Mouse (Mus musculus) forebrain, postnatal 0 days (tissue): ENCODE data around the gene Klk1b4. TPM values are rescaled to one million over a fixed set of nuclear protein-coding genes. Genes with fewer than 3 reads are reported as not detected.
"Not testable (repeated sequence)": the region's sequence is repeated elsewhere in the genome, so short reads cannot be mapped to it uniquely, and the experiment has no call there.

ENCODE experiments used
- ATAC-seq: fragments of 200-750 bp; cut with Nextera tagmentation; 2 replicates; pipeline ENCODE4 v1.8.0; 2017; ENCODE audit warnings: mild to moderate bottlenecking, moderate library complexity
- DNase-seq: peaks from one replicate; pipeline ENCODE4 v3.0.0-alpha.2; 2015
- H3K27ac ChIP-seq: fragments of 300-500 bp; sonication (generic); 2 replicates; pipeline ENCODE4 v1.5.1; 2014; ENCODE audit warnings: low read depth, mild to moderate bottlenecking, antibody characterized with exemption, low read length, moderate library complexity, mixed read lengths
- H3K27me3 ChIP-seq: fragments of 300-500 bp; sonication (generic); 2 replicates; pipeline ENCODE4 v1.6.1; 2014; ENCODE audit warnings: mild to moderate bottlenecking, low read length, mixed read lengths; ENCODE audit not compliant: insufficient read depth
- H3K36me3 ChIP-seq: fragments of 300-500 bp; sonication (generic); 2 replicates; pipeline ENCODE4 v1.6.1; 2014; ENCODE audit warnings: mild to moderate bottlenecking, moderate library complexity; ENCODE audit not compliant: insufficient read depth
- H3K4me1 ChIP-seq: fragments of 300-500 bp; sonication (generic); 2 replicates; pipeline ENCODE4 v1.6.1; 2014; ENCODE audit warnings: antibody characterized with exemption; ENCODE audit not compliant: insufficient read depth
- H3K4me2 ChIP-seq: fragments of 300-500 bp; sonication (generic); 2 replicates; pipeline ENCODE4 v1.6.1; 2014; ENCODE audit warnings: low read depth, mild to moderate bottlenecking, moderate library complexity
- H3K4me3 ChIP-seq: fragments of 300-500 bp; sonication (generic); 2 replicates; pipeline ENCODE4 v1.5.1; 2014; ENCODE audit warnings: low read depth, low read length, mixed read lengths
- H3K9ac ChIP-seq: fragments of 300-500 bp; sonication (generic); 2 replicates; pipeline ENCODE4 v1.6.1; 2014; ENCODE audit warnings: mild to moderate bottlenecking
- H3K9me3 ChIP-seq: fragments of 300-500 bp; sonication (generic); 2 replicates; pipeline ENCODE4 v1.6.1; 2016; ENCODE audit warnings: low read length
- CTCF ChIP-seq: sonication (generic); IDR thresholded peaks from 2 replicates; pipeline ENCODE4 v1.5.1; 2016; ENCODE audit warnings: antibody characterized with exemption, control low read depth, low read depth
- WGBS: fragments of 180-500 bp; shearing (Covaris S2); extraction: QIAGEN DNeasy Blood & Tissue Kit; methylation state at CpG from one replicate; pipeline ENCODE4 v1.1.7; 2014; 5-methylcytosine and 5-hydroxymethylcytosine counted together
- polyA plus RNA-seq: library from polyadenylated mRNA; unstranded; fragments of >200 nt; fragmentation: Nextera tagmentation; extraction: Ambion mirVana; gene quantifications from 2 replicates; pipeline ENCODE4 v1.2.1, GENCODE M21; 2015
- total RNA-seq: library from RNA; depleted of rRNA; stranded (reverse); fragments of >200 nt; gene quantifications from 2 replicates; pipeline ENCODE4 v1.2.3, GENCODE M21; 2014

Gene Klk1b4
- total and polyA plus RNA-seq, 2 experiments from 2014 or later: not detected

DNA sequence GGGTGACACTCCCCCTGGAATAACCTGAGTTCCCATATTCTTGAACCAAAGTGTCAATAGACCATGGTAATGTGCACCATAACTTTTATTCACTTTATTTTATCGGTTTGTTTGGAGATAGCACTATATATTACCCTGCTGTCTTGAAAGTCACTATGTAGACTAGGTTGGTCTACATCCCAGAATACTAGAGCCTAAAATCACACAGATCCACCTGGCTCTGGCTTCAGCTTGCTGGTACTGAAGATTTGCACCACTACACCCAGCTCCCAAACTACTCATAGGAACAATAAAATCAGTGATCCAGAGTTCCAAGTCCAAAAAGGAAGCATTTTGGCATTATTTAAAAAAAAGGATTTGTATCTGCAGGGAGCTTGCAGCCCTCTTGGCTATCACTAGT, 8.4 kb downstream of the Klk1b4 start, which contains the start of gene Klk1b5:
Gene Klk1b5 (plus strand): TSS at position 301 of the 400 bp plus-strand sequence.
- WGBS: 79% methylated on average over 1 of the region's 1 CpGs
- no peaks in the 10 kb centered on the region for H3K27me3 ChIP-seq
- H3K4me3 ChIP-seq: no peak within 1 kb of the TSS
- no peak for TF ChIP-seq CTCF
- no peak for DNase-seq
- no peaks in the 10 kb centered on the region for H3K9me3 ChIP-seq
- ATAC-seq: no peak
- H3K4me2 ChIP-seq: no peak within 1 kb of the TSS
- no peaks in the 10 kb centered on the region for H3K4me1 ChIP-seq
- no peak within 1 kb of the TSS for H3K9ac ChIP-seq
- no peaks in the 10 kb centered on the region for H3K36me3 ChIP-seq
- H3K27ac ChIP-seq: no peak within 1 kb of the TSS

DNA sequence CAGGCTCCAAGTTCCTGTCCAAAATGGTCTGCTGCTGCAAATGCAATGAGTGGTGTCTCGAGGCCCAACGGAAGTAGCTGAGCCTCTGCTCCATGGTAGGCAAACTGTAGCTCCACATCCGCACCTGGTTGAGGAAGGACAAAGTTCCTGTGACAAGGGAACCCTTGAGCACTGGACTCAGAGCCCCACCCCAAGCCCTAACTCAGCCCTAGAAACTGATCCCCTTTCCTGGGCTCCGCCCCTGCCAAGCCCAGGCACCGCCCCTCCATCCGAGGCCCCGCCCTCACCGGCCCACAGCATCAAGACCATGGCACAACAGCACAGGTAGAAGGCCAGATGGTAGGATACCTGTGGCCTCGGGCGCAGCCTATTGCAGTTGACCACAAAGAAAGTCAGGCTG, 14.4 kb downstream of the Klk1b4 start:
- H3K9me3 ChIP-seq, H3K4me1 ChIP-seq, ATAC-seq, H3K27me3 ChIP-seq, H3K4me3 ChIP-seq, DNase-seq, H3K27ac ChIP-seq, H3K36me3 ChIP-seq, H3K9ac ChIP-seq, H3K4me2 ChIP-seq: not testable (repeated sequence)
- WGBS: 85% methylated on average over 8 of the region's 10 CpGs

- not testable (repeated sequence) for ATAC-seq, H3K27me3 ChIP-seq, H3K4me1 ChIP-seq, H3K9me3 ChIP-seq, H3K9ac ChIP-seq, H3K4me3 ChIP-seq, DNase-seq, H3K27ac ChIP-seq, H3K4me2 ChIP-seq, H3K36me3 ChIP-seq
- 77% methylated on average over 6 of the region's 6 CpGs for WGBS
Observed at GRCm38 (mm10) chr7:44222335-44222734, 15.1 kb downstream of the Klk1b4 start.

DNA sequence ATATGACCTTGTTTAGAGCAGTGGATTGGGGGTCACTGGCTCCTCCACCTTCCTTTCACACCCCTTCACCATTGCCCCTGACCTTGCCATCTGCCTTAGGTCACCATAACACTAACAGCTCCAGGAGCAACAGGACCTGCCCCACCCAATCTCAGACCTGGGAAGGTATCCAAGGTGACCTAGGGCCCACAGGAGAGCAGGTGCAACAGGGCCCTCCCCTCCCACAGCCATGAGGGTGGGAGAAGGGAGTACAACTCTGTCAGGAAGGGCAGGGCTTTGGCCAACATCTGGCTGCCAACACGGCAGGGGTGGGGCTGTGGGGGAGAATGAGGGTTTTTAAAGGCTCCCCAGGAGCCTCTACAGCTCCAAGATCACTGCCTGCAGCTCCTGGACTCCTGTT, 17.8 kb downstream of the Klk1b4 start, which contains the start of gene Klk1:
Gene Klk1 (plus strand): TSS at position 285 of the 400 bp plus-strand sequence.
- Histone ChIP-seq H3K36me3 (no peaks in the 10 kb centered on the region), H3K27ac (no peak within 1 kb of the TSS), H3K4me2 (no peak within 1 kb of the TSS), H3K9ac (no peak within 1 kb of the TSS), H3K27me3 (no peaks in the 10 kb centered on the region), H3K4me1 (no peaks in the 10 kb centered on the region), H3K9me3 (no peaks in the 10 kb centered on the region), H3K4me3 (no peak within 1 kb of the TSS)
- DNase-seq: no peak
- ATAC-seq: no peak
- 44% methylated on average over 1 of the region's 1 CpGs for WGBS
- no peak for TF ChIP-seq CTCF

DNA sequence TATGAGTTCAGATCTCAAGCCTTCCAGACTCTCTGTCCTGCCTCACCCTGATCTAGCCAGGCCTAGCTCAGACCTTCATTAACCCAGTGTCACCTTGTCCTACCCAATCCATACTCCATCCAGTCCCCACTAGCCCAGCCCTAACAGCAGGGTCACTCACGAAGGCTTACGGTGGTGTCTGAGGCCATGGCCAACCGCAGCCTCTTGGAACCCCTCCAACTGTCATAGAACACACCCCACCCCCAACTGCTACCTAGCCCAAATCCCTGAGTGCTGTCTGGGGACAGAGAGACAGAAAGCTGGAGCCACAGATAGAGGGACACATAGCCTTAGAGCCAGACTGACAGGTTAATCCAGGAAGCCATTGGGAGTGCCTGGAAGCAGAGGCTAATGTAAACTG, 28.7 kb downstream of the Klk1b4 start, which contains the start of gene Gm36864:
Gene Gm36864 (plus strand): TSS at position 269 of the 400 bp plus-strand sequence.
- DNase-seq: no peak
- H3K4me1 ChIP-seq: no peaks in the 10 kb centered on the region
- 79% methylated on average over 3 of the region's 3 CpGs for WGBS
- H3K27me3 ChIP-seq: no peaks in the 10 kb centered on the region
- no peak within 1 kb of the TSS for H3K9ac ChIP-seq
- TF ChIP-seq CTCF: no peak
- no peak for ATAC-seq
- no peak within 1 kb of the TSS for H3K4me2 ChIP-seq
- no peaks in the 10 kb centered on the region for H3K9me3 ChIP-seq
- no peak within 1 kb of the TSS for H3K27ac ChIP-seq
- H3K4me3 ChIP-seq: no peak within 1 kb of the TSS
- H3K36me3 ChIP-seq: no peaks in the 10 kb centered on the region

- H3K4me1 ChIP-seq: no peaks in the 10 kb centered on the region
- no peak for TF ChIP-seq CTCF
- no peak for DNase-seq
- H3K27ac ChIP-seq: no peak overlapping the region
- no peak overlapping the region for H3K9ac ChIP-seq
- H3K4me3 ChIP-seq: no peak overlapping the region
- H3K9me3 ChIP-seq: no peaks in the 10 kb centered on the region
- 44% methylated on average over 2 of the region's 2 CpGs for WGBS
- no peak for ATAC-seq
- no peak overlapping the region for H3K4me2 ChIP-seq
- no peaks in the 10 kb centered on the region for H3K27me3 ChIP-seq
- no peaks in the 10 kb centered on the region for H3K36me3 ChIP-seq
Observed at GRCm38 (mm10) chr7:44239913-44240312, 32.7 kb downstream of the Klk1b4 start.

GRCm38 (mm10) chr7:44240712-44241111, 33.5 kb downstream of the Klk1b4 start:
- WGBS: 63% methylated on average over 1 of the region's 1 CpGs
- H3K9ac ChIP-seq: no peak overlapping the region

More at GRCm38 (mm10) chr7:44240712-44241111, 33.5 kb downstream of the Klk1b4 start:
- Histone ChIP-seq H3K4me1 (peaks cover 6% of the 10 kb centered on the region), H3K4me2 (no peak overlapping the region), H3K36me3 (no peaks in the 10 kb centered on the region), H3K4me3 (no peak overlapping the region), H3K27me3 (no peaks in the 10 kb centered on the region), H3K27ac (no peak overlapping the region), H3K9me3 (no peaks in the 10 kb centered on the region)
- ATAC-seq (no peak; the same call in 1 of the 2 replicates), DNase-seq (no peak)
- TF ChIP-seq CTCF: no peak
